Mouse (Mus musculus): ENCODE data around the gene Lfng.

Gene Lfng

DNA sequence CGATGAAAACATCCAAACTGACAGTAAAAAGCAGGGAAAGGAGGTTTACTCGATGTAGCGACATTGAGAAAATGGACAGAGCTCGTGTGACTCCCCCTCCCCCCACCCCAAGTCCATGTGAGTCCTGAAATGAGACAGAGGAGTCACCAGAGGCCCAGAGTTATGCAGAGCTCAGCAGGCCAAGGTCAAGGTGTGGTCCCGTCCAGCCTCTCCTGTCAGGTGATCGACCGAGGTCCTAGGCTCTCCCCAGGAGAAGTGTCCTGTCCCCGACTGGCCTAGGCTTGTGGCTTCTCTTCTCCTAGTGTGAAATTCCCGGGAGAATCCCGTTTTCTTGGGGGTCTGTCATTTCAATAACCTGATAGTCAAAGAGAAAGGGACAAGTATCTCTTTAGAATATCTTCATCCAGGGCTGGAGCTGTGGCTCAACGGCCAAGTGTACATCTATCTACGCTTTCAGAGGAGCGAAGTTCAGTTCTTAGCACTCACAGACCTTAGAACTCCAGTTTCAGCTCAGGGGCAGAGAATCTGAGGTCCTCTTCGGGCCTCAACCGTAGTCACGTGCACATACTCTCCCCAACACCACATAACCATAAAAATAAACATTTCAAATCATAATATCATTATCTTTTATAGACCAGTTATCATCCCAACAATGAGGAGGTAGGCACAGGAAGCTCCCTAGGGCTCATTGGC is 17.9 kb upstream of the Lfng start:
- no peak for DNase-seq (ENCODE audit: extremely low read depth, low read depth)

- DNase-seq (ENCODE audit: extremely low read depth, low read depth), result no peak
Observed at GRCm38 (mm10) chr5:140594846-140595245, 12.3 kb upstream of the Lfng start.

GRCm38 (mm10) chr5:140596426-140596825 is 10.7 kb upstream of the Lfng start:
- no peak for DNase-seq (ENCODE audit: extremely low read depth, low read depth)

DNA sequence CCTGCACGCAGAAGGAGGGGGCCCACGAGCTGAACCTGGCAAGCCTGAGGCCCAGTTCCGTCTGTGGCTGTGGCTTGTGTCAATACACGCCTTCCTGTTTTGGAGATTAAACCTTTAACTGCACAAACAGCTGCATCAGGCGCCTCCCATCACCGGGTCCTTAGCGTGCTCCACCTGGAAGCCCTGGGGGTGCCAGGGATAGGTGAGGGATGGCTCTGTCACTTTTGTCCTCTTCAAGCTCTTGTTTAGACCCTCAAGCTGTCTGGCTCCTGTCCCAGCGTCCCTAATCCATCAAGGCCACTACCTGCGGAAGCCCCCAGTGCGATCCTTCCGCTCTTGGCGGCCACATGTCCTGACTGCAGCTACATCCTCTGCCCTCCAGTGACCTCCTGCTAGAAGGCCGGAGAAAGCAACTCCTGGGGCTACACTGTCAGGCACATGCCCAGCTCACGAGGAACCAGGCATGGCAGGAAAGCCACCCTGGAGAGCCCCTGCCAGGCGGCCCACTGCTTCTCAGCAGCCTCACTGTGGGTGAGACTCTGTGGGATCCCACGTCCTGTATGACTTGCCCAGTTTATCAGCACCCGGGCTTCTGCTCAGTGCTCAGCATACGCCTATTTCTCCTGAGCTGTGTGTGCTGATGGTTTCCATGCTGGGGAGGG is 10.1 kb upstream of the Lfng start:
- DNase-seq (ENCODE audit: extremely low read depth, low read depth), result no peak

GRCm38 (mm10) chr5:140597787-140598186 is 9.3 kb upstream of the Lfng start:
- DNase-seq (ENCODE audit: extremely low read depth, low read depth), result no peak

DNA sequence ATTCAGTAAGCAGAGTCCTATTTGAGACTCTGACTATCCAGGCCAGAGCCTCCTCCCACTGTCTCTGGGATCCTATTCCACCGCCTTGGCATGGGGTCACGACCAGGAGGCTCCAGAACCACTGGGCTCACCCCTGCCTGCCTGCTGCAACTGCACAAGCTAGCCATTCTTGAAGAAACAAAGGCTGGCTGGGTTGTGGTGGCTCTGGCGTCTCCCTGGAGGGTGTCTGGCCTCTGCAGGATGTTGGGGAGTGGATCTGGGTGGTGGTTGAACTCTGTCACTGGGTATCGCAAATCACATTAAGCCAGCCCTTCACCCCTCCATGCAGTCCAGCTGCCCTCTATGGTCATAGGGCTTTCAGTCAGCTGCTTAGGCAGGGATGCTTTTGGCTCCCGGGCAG is 7.2 kb upstream of the Lfng start:
- DNase-seq (ENCODE audit: extremely low read depth, low read depth), result no peak

DNA sequence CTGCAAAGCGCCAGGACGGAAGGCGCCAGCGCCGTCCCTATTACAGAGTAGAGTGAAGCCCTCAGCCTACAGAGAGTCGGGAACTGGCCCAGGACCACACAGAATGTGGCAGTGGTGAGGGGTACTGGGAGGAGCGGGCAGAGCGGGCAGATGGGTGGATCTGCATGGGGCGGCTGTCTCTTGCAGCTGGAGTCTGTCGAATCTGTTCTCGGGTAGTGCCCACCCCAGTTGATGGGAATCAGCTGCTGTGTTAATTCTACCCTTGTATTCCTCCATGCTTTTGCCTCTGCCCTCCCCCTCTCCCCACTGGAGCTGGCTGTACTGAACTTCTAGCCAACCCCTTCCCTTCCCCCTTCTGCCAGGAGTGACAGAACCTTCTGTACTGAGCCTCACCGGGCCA is 5.4 kb upstream of the Lfng start:
- DNase-seq (ENCODE audit: extremely low read depth, low read depth), result no peak

DNA sequence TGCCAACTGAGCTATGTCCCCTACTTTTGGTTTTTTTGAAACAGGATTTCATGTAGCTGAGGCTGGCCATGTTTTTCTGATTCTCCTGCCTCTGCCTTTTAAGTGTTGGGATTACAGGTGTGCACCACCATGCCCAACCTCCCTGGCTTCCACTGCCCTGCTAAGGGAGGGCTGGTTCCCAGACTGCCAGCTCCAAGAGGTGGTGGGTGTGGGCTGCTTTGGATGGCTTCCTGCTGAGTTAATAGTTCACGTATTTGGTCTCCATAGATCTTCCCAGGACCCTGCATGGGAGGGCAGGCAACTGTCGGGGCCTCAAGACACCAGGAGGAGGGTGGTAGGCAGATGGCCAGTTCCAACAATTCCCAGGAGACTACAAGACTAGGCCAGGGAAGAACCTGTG is 4.6 kb upstream of the Lfng start:
- DNase-seq (ENCODE audit: extremely low read depth, low read depth), result no peak

- no peak for DNase-seq (ENCODE audit: extremely low read depth, low read depth)
Observed at GRCm38 (mm10) chr5:140604386-140604785, 2.7 kb upstream of the Lfng start.

DNA sequence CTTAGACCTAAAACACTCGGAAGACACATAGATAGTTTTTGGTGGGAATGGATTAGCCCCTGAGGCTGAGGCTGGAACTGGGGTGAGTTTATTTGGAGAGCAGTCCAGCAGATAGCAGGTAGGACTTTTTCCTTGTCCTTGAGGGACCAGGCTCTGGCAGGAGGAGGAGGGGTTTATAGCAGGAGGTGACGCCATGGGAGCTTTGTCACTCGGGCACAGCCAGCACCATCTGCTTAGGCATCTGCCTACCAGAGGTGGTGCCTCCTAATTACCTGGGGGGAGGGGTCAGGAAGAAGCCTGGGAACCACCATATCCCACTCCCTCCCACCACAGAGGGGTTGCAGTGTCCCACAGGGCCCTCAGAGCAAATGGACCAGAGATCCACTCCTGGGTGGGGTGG is 1.9 kb upstream of the Lfng start:
- DNase-seq (ENCODE audit: extremely low read depth, low read depth), result no peak

- DNase-seq (ENCODE audit: extremely low read depth, low read depth), result no peak
Observed at GRCm38 (mm10) chr5:140606386-140606785, 734 bp upstream of the Lfng start.

- DNase-seq (ENCODE audit: extremely low read depth, low read depth), result no peak
Observed at GRCm38 (mm10) chr5:140607836-140608633, 915 bp downstream of the Lfng start.

DNA sequence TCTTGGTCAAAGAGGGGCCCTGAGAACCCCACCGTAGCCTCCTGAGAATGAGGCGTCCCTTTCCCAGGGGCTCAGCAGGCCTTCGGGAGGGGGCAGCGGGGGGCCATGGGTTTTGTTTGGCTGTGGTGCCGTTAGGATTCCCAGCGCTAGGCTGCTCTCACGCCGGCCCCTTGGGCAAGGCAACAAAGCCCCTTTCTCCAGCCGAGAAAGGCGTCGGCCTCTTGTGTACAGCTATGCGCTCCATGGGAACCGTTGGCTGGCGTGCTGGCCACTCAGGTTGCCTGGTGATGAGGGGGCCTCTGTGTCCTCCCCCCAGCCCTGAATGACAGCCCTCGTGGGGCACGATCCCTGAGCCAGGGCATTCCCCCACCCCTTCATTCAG is 1.5 kb downstream of the Lfng start:
- no peak for DNase-seq (ENCODE audit: extremely low read depth, low read depth)

- DNase-seq (ENCODE audit: extremely low read depth, low read depth), result no peak
Observed at GRCm38 (mm10) chr5:140609511-140610272, 2.6 kb downstream of the Lfng start.

- no peak for DNase-seq (ENCODE audit: extremely low read depth, low read depth)
Observed at GRCm38 (mm10) chr5:140610273-140611011, 3.3 kb downstream of the Lfng start.

DNA sequence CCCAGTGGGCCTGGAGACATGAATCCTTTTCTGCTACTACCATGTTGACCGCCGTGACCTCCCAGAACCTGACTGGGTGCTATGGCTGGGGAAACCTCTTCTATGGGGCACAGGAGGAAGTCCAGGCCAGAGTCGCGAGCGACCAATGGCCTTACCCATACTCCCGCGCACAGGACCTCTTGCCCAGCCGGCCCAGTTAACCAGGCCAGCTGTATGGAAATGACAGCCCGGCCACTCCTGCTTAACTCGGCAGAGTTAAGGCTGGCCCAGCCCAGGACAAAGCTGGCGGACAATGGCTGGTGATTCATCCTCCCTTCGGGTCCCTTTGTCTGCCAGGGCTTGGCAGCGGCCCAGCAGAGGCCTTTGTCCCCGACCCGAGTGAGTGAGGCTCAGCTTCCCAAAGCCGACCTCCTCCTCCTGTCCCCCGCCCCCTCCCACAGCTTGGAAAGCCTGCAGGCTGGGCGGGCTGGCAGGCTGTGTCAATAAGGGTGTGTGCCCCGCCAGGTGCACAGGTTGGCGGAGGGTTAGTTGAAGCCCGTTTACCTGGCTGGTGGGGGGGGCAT is 4.0 kb downstream of the Lfng start:
- no peak for DNase-seq (ENCODE audit: extremely low read depth, low read depth)

GRCm38 (mm10) chr5:140611611-140612185 is 4.6 kb downstream of the Lfng start:
- DNase-seq (ENCODE audit: extremely low read depth, low read depth), result no peak

DNA sequence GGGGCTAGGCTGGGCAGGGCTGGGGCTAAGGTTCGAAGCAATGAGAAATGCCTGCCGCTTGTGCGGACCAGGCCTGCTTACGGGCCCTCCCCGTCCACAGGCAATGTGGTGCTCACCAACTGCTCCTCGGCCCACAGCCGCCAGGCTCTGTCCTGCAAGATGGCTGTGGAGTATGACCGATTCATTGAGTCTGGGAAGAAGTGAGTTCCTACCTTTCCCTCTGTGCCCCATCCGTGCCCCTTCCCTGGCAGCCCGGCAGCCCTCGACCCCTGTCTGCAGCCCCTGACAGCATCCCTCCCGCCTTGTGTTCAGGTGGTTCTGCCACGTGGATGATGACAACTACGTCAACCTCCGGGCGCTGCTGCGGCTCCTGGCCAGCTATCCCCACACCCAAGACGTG is 5.1 kb downstream of the Lfng start:
- DNase-seq (ENCODE audit: extremely low read depth, low read depth), result no peak

- DNase-seq (ENCODE audit: extremely low read depth, low read depth), result no peak
Observed at GRCm38 (mm10) chr5:140614141-140614540, 7.0 kb downstream of the Lfng start.

- no peak for DNase-seq (ENCODE audit: extremely low read depth, low read depth)
Observed at GRCm38 (mm10) chr5:140614837-140615236, 7.7 kb downstream of the Lfng start.

Data from MEL-GATA-1-ER (cell line).